Mouse (Mus musculus): ENCODE measurements around the gene Wfdc15b. TPM values are rescaled to one million over a fixed set of nuclear protein-coding genes. Genes with fewer than 3 reads are reported as not detected.

The Wfdc15b gene
- 18.1 TPM in 1 of 2 replicates, not detected in the other for polyA plus RNA-seq (2012; rRNA removed; ENCODE audit: low replicate concordance)

GRCm38 (mm10) chr2:164221522-164221921 lies at the start of gene Wfdc15b:
Wfdc15b (minus strand) TSS chr2:164221660.

GRCm38 (mm10) chr2:164256540-164256939 lies 35.1 kb upstream of the Wfdc15b start, which contains the start of gene Svs3b:
Svs3b (minus strand) TSS chr2:164256640.

GRCm38 (mm10) chr2:164238366-164238765 lies 16.9 kb upstream of the Wfdc15b start, which contains the start of gene Svs2:
Svs2 (minus strand) TSS chr2:164238466.

GRCm38 (mm10) chr2:164199626-164200327 lies 21.7 kb downstream of the Wfdc15b start, which contains the start of gene Wfdc15a:
Wfdc15a (minus strand) TSS chr2:164200130.

GRCm38 (mm10) chr2:164190576-164190975 lies 30.9 kb downstream of the Wfdc15b start, which contains the start of gene Wfdc12:
Wfdc12 (minus strand) TSS chr2:164190608.

GRCm38 (mm10) chr2:164182692-164183255 lies 38.7 kb downstream of the Wfdc15b start, which contains the start of gene Wfdc5:
Wfdc5 (minus strand) TSS chr2:164182742.

GRCm38 (mm10) chr2:164170902-164171301 lies 50.6 kb downstream of the Wfdc15b start, which contains the start of gene Kcns1:
Kcns1 (minus strand) TSS chr2:164171113.

Other genes with a start within 250 kb of the Wfdc15b start
- gene Ywhab, start 226.7 kb downstream of the Wfdc15b start, polyA plus RNA-seq (2012; rRNA removed; ENCODE audit: low replicate concordance): 86.0 and 232 TPM in 2 replicates
- gene Pabpc1l, start 196.2 kb downstream of the Wfdc15b start, polyA plus RNA-seq (2012; rRNA removed; ENCODE audit: low replicate concordance): 1.1 and 3.3 TPM in 2 replicates
- 11.5 and 16.5 TPM in 2 replicates for gene Stk4, start 151.3 kb downstream of the Wfdc15b start, polyA plus RNA-seq (2012; rRNA removed; ENCODE audit: low replicate concordance)
- gene Tomm34, start 150.5 kb downstream of the Wfdc15b start, polyA plus RNA-seq (2012; rRNA removed; ENCODE audit: low replicate concordance): 49.5 and 50.0 TPM in 2 replicates
- 0.22 TPM in 1 of 2 replicates, not detected in the other for gene Kcns1, start 50.5 kb downstream of the Wfdc15b start, polyA plus RNA-seq (2012; rRNA removed; ENCODE audit: low replicate concordance)
- gene Wfdc5, start 38.9 kb downstream of the Wfdc15b start, polyA plus RNA-seq (2012; rRNA removed; ENCODE audit: low replicate concordance): not detected in 2 replicates
- gene Wfdc12, start 31.1 kb downstream of the Wfdc15b start, polyA plus RNA-seq (2012; rRNA removed; ENCODE audit: low replicate concordance): 0.40 and 1.9 TPM in 2 replicates
- not detected in 2 replicates for gene Wfdc15a, start 21.5 kb downstream of the Wfdc15b start, polyA plus RNA-seq (2012; rRNA removed; ENCODE audit: low replicate concordance)
- gene Svs2, start 16.8 kb upstream of the Wfdc15b start, polyA plus RNA-seq (2012; rRNA removed; ENCODE audit: low replicate concordance): 0.80 TPM in 1 of 2 replicates, not detected in the other
- gene Svs3b, start 35.0 kb upstream of the Wfdc15b start, polyA plus RNA-seq (2012; rRNA removed; ENCODE audit: low replicate concordance): 0.17 TPM in 1 of 2 replicates, not detected in the other
- gene Svs4, start 56.8 kb upstream of the Wfdc15b start, polyA plus RNA-seq (2012; rRNA removed; ENCODE audit: low replicate concordance): 2.5 TPM in 1 of 2 replicates, not detected in the other
- gene Svs3a, start 67.6 kb upstream of the Wfdc15b start, polyA plus RNA-seq (2012; rRNA removed; ENCODE audit: low replicate concordance): 0.39 TPM in 1 of 2 replicates, not detected in the other
- gene Svs6, start 95.1 kb upstream of the Wfdc15b start, polyA plus RNA-seq (2012; rRNA removed; ENCODE audit: low replicate concordance): not detected in 2 replicates
- gene Svs5, start 111.1 kb upstream of the Wfdc15b start, polyA plus RNA-seq (2012; rRNA removed; ENCODE audit: low replicate concordance): 0.23 and 8.3 TPM in 2 replicates
- 12.5 and 17.4 TPM in 2 replicates for gene Slpi, start 167.4 kb upstream of the Wfdc15b start, polyA plus RNA-seq (2012; rRNA removed; ENCODE audit: low replicate concordance)
- gene Rbpjl, start 181.5 kb upstream of the Wfdc15b start, polyA plus RNA-seq (2012; rRNA removed; ENCODE audit: low replicate concordance): not detected in 2 replicates
- gene Matn4, start 183.5 kb upstream of the Wfdc15b start, polyA plus RNA-seq (2012; rRNA removed; ENCODE audit: low replicate concordance): 0.42 and 1.4 TPM in 2 replicates
- gene Sdc4, start 222.2 kb upstream of the Wfdc15b start, polyA plus RNA-seq (2012; rRNA removed; ENCODE audit: low replicate concordance): 23.4 and 58.2 TPM in 2 replicates
- 92.6 and 114 TPM in 2 replicates for gene Sys1, start 235.3 kb upstream of the Wfdc15b start, polyA plus RNA-seq (2012; rRNA removed; ENCODE audit: low replicate concordance)
- gene Gm20458, start 239.3 kb upstream of the Wfdc15b start, polyA plus RNA-seq (2012; rRNA removed; ENCODE audit: low replicate concordance): 9.2 and 40.8 TPM in 2 replicates